Mouse (Mus musculus) C2C12 (cell line): Measurements from ENCODE around the gene Ehhadh.

ENCODE experiments used
- CEBPB ChIP-seq: IDR thresholded peaks from one replicate; pipeline ENCODE4 v1.6.1; 2011; ENCODE audit warnings: low read depth, mild to moderate bottlenecking, control low read depth, moderate library complexity
- CTCF ChIP-seq: IDR thresholded peaks from one replicate; pipeline ENCODE4 v1.5.1; 2011; ENCODE audit not compliant: control insufficient read depth, insufficient read depth, insufficient read length
- USF1 ChIP-seq: IDR thresholded peaks from one replicate; pipeline ENCODE4 v1.6.1; 2011; ENCODE audit warnings: low read depth, mild to moderate bottlenecking, control low read depth, moderate library complexity

GRCm38 (mm10) chr16:21836311-21837072, 48.9 kb upstream of the Ehhadh start:
- no peak for TF ChIP-seq CEBPB
- TF ChIP-seq CTCF, result no peak
- TF ChIP-seq USF1, result no peak
